Mouse (Mus musculus): ENCODE results near the gene Extl1. TPM values are rescaled to one million over a fixed set of nuclear protein-coding genes. Genes with fewer than 3 reads are reported as not detected.

Gene Extl1
- polyA plus RNA-seq, 1 experiment: 22.4 TPM

- H3K4me2 ChIP-seq (ENCODE audit: low read depth): peak overlapping the region; percentile 95
- TF ChIP-seq MAX (IDR thresholded peaks at IDR 0.05; ENCODE audit: low read depth): no peak
- TF ChIP-seq TCF12 (IDR thresholded peaks at IDR 0.05; ENCODE audit: insufficient read depth, poor library complexity, severe bottlenecking): no peak
- TF ChIP-seq MYOG (IDR thresholded peaks at IDR 0.05; ENCODE audit: control insufficient read depth in 1 of 3, insufficient read depth in 1 of 3, insufficient read length in 2 of 3, low read depth in 2 of 3): no peak
- no peak for TF ChIP-seq REST (IDR thresholded peaks at IDR 0.05; ENCODE audit: insufficient read depth, insufficient read length)
- TF ChIP-seq CEBPB (IDR thresholded peaks at IDR 0.05; ENCODE audit: insufficient read depth, poor library complexity, severe bottlenecking): no peak
- no peak for TF ChIP-seq SRF (IDR thresholded peaks at IDR 0.05; ENCODE audit: control insufficient read depth, insufficient read length, low read depth)
- TF ChIP-seq USF1 (IDR thresholded peaks at IDR 0.05; ENCODE audit: low read depth): no peak
- no peak for TF ChIP-seq POLR2A (IDR thresholded peaks at IDR 0.05; ENCODE audit: insufficient read length, low read depth)
- TF ChIP-seq TCF3 (IDR thresholded peaks at IDR 0.05; ENCODE audit: insufficient read length, low read depth): no peak
- no peak for TF ChIP-seq MYOD1 (IDR thresholded peaks at IDR 0.05; ENCODE audit: control insufficient read depth in 1 of 3, insufficient read length in 2 of 3, low read depth in 2 of 3)
- TF ChIP-seq E2F4 (IDR thresholded peaks at IDR 0.05; ENCODE audit: insufficient read depth): no peak
- TF ChIP-seq POLR2AphosphoS2 (IDR thresholded peaks at IDR 0.05; ENCODE audit: insufficient read length, low read depth): no peak
- H3K4me3 ChIP-seq: peak overlapping the region; percentile 38
- H3K27me3 ChIP-seq (ENCODE audit: control insufficient read depth, insufficient read depth, insufficient read length): no peaks in the 10 kb centered on the region
- no peak overlapping the region for H3ac ChIP-seq (ENCODE audit: control insufficient read depth, insufficient read length)
- no peaks in the 10 kb centered on the region for H3K79me2 ChIP-seq (ENCODE audit: control insufficient read depth, insufficient read depth)
- no peaks in the 10 kb centered on the region for H3K36me3 ChIP-seq (ENCODE audit: control insufficient read depth, insufficient read depth)
Measured at GRCm38 (mm10) chr4:134397732-134398131, 14.1 kb upstream of the Extl1 start.

GRCm38 (mm10) chr4:134397121-134397520 is 13.5 kb upstream of the Extl1 start:
- Histone ChIP-seq H3K36me3 (ENCODE audit: control insufficient read depth, insufficient read depth) (no peaks in the 10 kb centered on the region), H3K4me2 (ENCODE audit: low read depth) (peak overlapping the region; percentile 95)
- no peak for TF ChIP-seq MYOD1 (IDR thresholded peaks at IDR 0.05; ENCODE audit: control insufficient read depth in 1 of 3, insufficient read length in 2 of 3, low read depth in 2 of 3)
- TF ChIP-seq CEBPB (IDR thresholded peaks at IDR 0.05; ENCODE audit: insufficient read depth, poor library complexity, severe bottlenecking): no peak
- TF ChIP-seq REST (IDR thresholded peaks at IDR 0.05; ENCODE audit: insufficient read depth, insufficient read length): no peak
- TF ChIP-seq E2F4 (IDR thresholded peaks at IDR 0.05; ENCODE audit: insufficient read depth): no peak
- no peak for TF ChIP-seq SRF (IDR thresholded peaks at IDR 0.05; ENCODE audit: control insufficient read depth, insufficient read length, low read depth)
- no peak for TF ChIP-seq MYOG (IDR thresholded peaks at IDR 0.05; ENCODE audit: control insufficient read depth in 1 of 3, insufficient read depth in 1 of 3, insufficient read length in 2 of 3, low read depth in 2 of 3)
- TF ChIP-seq USF1 (IDR thresholded peaks at IDR 0.05; ENCODE audit: low read depth): no peak
- TF ChIP-seq MAX (IDR thresholded peaks at IDR 0.05; ENCODE audit: low read depth): no peak
- no peak for TF ChIP-seq TCF3 (IDR thresholded peaks at IDR 0.05; ENCODE audit: insufficient read length, low read depth)
- no peak for TF ChIP-seq TCF12 (IDR thresholded peaks at IDR 0.05; ENCODE audit: insufficient read depth, poor library complexity, severe bottlenecking)
- no peak for TF ChIP-seq POLR2A (IDR thresholded peaks at IDR 0.05; ENCODE audit: insufficient read length, low read depth)
- TF ChIP-seq POLR2AphosphoS2 (IDR thresholded peaks at IDR 0.05; ENCODE audit: insufficient read length, low read depth): no peak

GRCm38 (mm10) chr4:134395977-134396825 is 12.6 kb upstream of the Extl1 start, which contains the start of gene Pafah2:
TSS of gene Pafah2 (plus strand) at chr4:134396320.
- H3K4me2 ChIP-seq (ENCODE audit: low read depth): peak within 1 kb of the TSS; percentile 98
- no peaks in the 10 kb centered on the region for H3K79me2 ChIP-seq (ENCODE audit: control insufficient read depth, insufficient read depth)
- H3K4me3 ChIP-seq: peak within 1 kb of the TSS; percentile 38
- no peak within 1 kb of the TSS for H3ac ChIP-seq (ENCODE audit: control insufficient read depth, insufficient read length)
- TF ChIP-seq E2F4 (IDR thresholded peaks at IDR 0.05; ENCODE audit: insufficient read depth): no peak
- TF ChIP-seq USF1 (IDR thresholded peaks at IDR 0.05; ENCODE audit: low read depth): peak; percentile 0
- TF ChIP-seq MYOD1 (IDR thresholded peaks at IDR 0.05; ENCODE audit: control insufficient read depth in 1 of 3, insufficient read length in 2 of 3, low read depth in 2 of 3): peak in 1 of 3 experiments; percentile 37
- TF ChIP-seq MYOG (IDR thresholded peaks at IDR 0.05; ENCODE audit: control insufficient read depth in 1 of 3, insufficient read depth in 1 of 3, insufficient read length in 2 of 3, low read depth in 2 of 3): peak in 1 of 3 experiments; percentile 39
- no peak for TF ChIP-seq CEBPB (IDR thresholded peaks at IDR 0.05; ENCODE audit: insufficient read depth, poor library complexity, severe bottlenecking)
- TF ChIP-seq POLR2A (IDR thresholded peaks at IDR 0.05; ENCODE audit: insufficient read length, low read depth): no peak
- H3K27me3 ChIP-seq (ENCODE audit: control insufficient read depth, insufficient read depth, insufficient read length): no peaks in the 10 kb centered on the region
- no peaks in the 10 kb centered on the region for H3K36me3 ChIP-seq (ENCODE audit: control insufficient read depth, insufficient read depth)

More at GRCm38 (mm10) chr4:134397121-134397520, 13.5 kb upstream of the Extl1 start:
- Histone ChIP-seq H3K79me2 (ENCODE audit: control insufficient read depth, insufficient read depth) (no peaks in the 10 kb centered on the region), H3ac (ENCODE audit: control insufficient read depth, insufficient read length) (no peak overlapping the region), H3K4me3 (peak overlapping the region; percentile 38), H3K27me3 (ENCODE audit: control insufficient read depth, insufficient read depth, insufficient read length) (no peaks in the 10 kb centered on the region)

GRCm38 (mm10) chr4:134395142-134395541 is 11.5 kb upstream of the Extl1 start:
- peak overlapping the region; percentile 38 for H3K4me3 ChIP-seq
- H3ac ChIP-seq (ENCODE audit: control insufficient read depth, insufficient read length): no peak overlapping the region
- H3K36me3 ChIP-seq (ENCODE audit: control insufficient read depth, insufficient read depth): no peaks in the 10 kb centered on the region
- TF ChIP-seq CEBPB (IDR thresholded peaks at IDR 0.05; ENCODE audit: insufficient read depth, poor library complexity, severe bottlenecking): no peak
- TF ChIP-seq POLR2AphosphoS2 (IDR thresholded peaks at IDR 0.05; ENCODE audit: insufficient read length, low read depth): no peak
- no peak for TF ChIP-seq MYOG (IDR thresholded peaks at IDR 0.05; ENCODE audit: control insufficient read depth in 1 of 3, insufficient read depth in 1 of 3, insufficient read length in 2 of 3, low read depth in 2 of 3)
- no peak for TF ChIP-seq TCF3 (IDR thresholded peaks at IDR 0.05; ENCODE audit: insufficient read length, low read depth)
- no peak for TF ChIP-seq REST (IDR thresholded peaks at IDR 0.05; ENCODE audit: insufficient read depth, insufficient read length)
- no peak for TF ChIP-seq E2F4 (IDR thresholded peaks at IDR 0.05; ENCODE audit: insufficient read depth)
- no peak for TF ChIP-seq USF1 (IDR thresholded peaks at IDR 0.05; ENCODE audit: low read depth)
- TF ChIP-seq MAX (IDR thresholded peaks at IDR 0.05; ENCODE audit: low read depth): no peak
- TF ChIP-seq MYOD1 (IDR thresholded peaks at IDR 0.05; ENCODE audit: control insufficient read depth in 1 of 3, insufficient read length in 2 of 3, low read depth in 2 of 3): no peak
- TF ChIP-seq TCF12 (IDR thresholded peaks at IDR 0.05; ENCODE audit: insufficient read depth, poor library complexity, severe bottlenecking): no peak
- TF ChIP-seq POLR2A (IDR thresholded peaks at IDR 0.05; ENCODE audit: insufficient read length, low read depth): no peak
- TF ChIP-seq SRF (IDR thresholded peaks at IDR 0.05; ENCODE audit: control insufficient read depth, insufficient read length, low read depth): no peak
- H3K79me2 ChIP-seq (ENCODE audit: control insufficient read depth, insufficient read depth): no peaks in the 10 kb centered on the region
- H3K27me3 ChIP-seq (ENCODE audit: control insufficient read depth, insufficient read depth, insufficient read length): no peaks in the 10 kb centered on the region
- no peak overlapping the region for H3K4me2 ChIP-seq (ENCODE audit: low read depth)

Measured in myocyte (in vitro differentiated cells).